Mouse (Mus musculus): ENCODE measurements at regions not wholly inside any gene's neighbourhood (a gene's known extent, or its start where the extent isn't known, plus 50 kb on each side); places are given as distances from the start of the nearest gene placed in this dataset.
"Not testable (repeated sequence)": the region's sequence is repeated elsewhere in the genome, so short reads cannot be mapped to it uniquely, and the experiment has no call there.

DNA sequence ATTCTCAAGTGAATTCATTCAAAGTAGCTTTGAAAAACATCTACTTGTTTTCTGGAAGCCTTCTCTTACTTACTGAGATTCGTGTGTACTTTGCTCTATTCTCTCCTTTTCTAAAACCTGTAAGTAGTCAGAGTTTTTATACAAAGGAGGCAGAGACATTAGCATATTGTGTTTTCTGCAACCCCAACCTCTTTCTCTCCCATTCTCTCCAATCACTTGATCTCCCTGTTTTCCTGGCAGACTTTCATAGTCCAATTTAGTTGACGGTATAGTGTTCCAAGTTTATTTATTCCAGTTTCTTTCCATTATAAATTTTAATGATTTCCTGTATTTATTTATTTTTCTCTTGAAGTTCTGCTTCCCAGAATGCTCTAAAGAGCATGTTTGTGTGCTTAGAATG lies 393.7 kb upstream of the Impg1 start:
- no peak overlapping the region for H3K9ac ChIP-seq (ENCODE audit: low read length)
- no peak for DNase-seq (ENCODE audit: low spot score)
- no peaks in the 10 kb centered on the region for H3K9me3 ChIP-seq (ENCODE audit: control insufficient read depth, low read length)
- 55% methylated on average over 2 of the region's 2 CpGs for WGBS
- no peak overlapping the region for H3K27ac ChIP-seq (ENCODE audit: low read depth, low read length)
- H3K4me3 ChIP-seq (ENCODE audit: low read depth, low read length) = no peak overlapping the region
- no peaks in the 10 kb centered on the region for H3K36me3 ChIP-seq (ENCODE audit: control insufficient read depth, insufficient read depth, low read length)
- no peaks in the 10 kb centered on the region for H3K4me1 ChIP-seq (replicated peaks; ENCODE audit: control insufficient read depth, insufficient read depth, low read length)
- H3K4me2 ChIP-seq (ENCODE audit: low read depth, low read length, severe bottlenecking) = no peak overlapping the region
- no peaks in the 10 kb centered on the region for H3K27me3 ChIP-seq (ENCODE audit: control insufficient read depth, insufficient read depth, low read length)
- ATAC-seq (replicated peaks; ENCODE audit: low FRiP score) = no peak

DNA sequence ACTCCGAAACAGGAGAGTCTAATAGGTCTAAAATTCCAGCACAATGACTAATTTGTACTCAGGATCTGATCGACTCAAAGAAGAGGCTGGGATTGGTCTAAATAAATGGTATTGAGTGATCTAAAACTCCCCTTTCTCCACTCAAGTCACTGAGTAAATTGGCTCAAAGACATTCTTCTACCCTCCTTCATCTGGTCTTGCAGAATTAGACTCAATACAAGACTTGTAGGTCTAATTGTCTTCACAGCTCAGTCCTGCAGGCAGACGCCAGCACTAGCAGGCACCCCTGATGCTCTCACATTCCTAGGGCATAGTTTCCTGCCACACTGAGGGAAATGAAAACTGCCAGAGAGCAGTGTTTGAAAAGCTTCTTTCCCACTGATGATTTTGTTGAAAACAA lies 382.9 kb upstream of the Impg1 start:
- Histone ChIP-seq H3K9me3 (ENCODE audit: control insufficient read depth, low read length) (no peaks in the 10 kb centered on the region), H3K4me2 (ENCODE audit: low read depth, low read length, severe bottlenecking) (no peak overlapping the region), H3K27ac (ENCODE audit: low read depth, low read length) (no peak overlapping the region), H3K27me3 (ENCODE audit: control insufficient read depth, insufficient read depth, low read length) (no peaks in the 10 kb centered on the region), H3K4me1 (replicated peaks; ENCODE audit: control insufficient read depth, insufficient read depth, low read length) (no peaks in the 10 kb centered on the region), H3K36me3 (ENCODE audit: control insufficient read depth, insufficient read depth, low read length) (no peaks in the 10 kb centered on the region), H3K9ac (ENCODE audit: low read length) (no peak overlapping the region), H3K4me3 (ENCODE audit: low read depth, low read length) (no peak overlapping the region)
- ATAC-seq (replicated peaks; ENCODE audit: low FRiP score) = peak; percentile 52; the same call in 1 of the 2 replicates
- DNase-seq (ENCODE audit: low spot score) = no peak
- WGBS = 20% methylated on average over 3 of the region's 3 CpGs

DNA sequence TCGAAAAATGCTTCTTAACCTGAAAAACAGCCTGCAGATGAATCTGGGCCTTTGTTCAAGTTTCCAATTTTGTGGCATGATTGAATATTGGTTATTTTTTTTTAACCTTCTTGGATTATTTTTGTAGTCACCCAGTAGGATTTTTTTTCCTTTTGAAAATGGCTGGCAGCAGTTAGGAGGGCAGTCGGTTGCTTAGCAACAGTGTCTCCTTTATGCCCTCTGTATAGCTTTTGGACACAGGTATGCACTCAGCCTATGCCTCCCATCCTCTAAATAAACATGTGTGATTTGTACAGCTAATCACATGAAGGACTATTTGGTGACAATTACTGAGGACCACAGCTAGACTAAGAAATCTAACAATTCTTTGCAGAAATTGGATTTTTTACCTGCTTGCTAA lies 367.5 kb upstream of the Impg1 start:
- Histone ChIP-seq H3K4me2 (ENCODE audit: low read depth, low read length, severe bottlenecking) (no peak overlapping the region), H3K4me3 (ENCODE audit: low read depth, low read length) (no peak overlapping the region), H3K27me3 (ENCODE audit: control insufficient read depth, insufficient read depth, low read length) (no peaks in the 10 kb centered on the region), H3K4me1 (replicated peaks; ENCODE audit: control insufficient read depth, insufficient read depth, low read length) (no peaks in the 10 kb centered on the region), H3K27ac (ENCODE audit: low read depth, low read length) (no peak overlapping the region), H3K9me3 (ENCODE audit: control insufficient read depth, low read length) (no peaks in the 10 kb centered on the region), H3K9ac (ENCODE audit: low read length) (no peak overlapping the region), H3K36me3 (ENCODE audit: control insufficient read depth, insufficient read depth, low read length) (no peaks in the 10 kb centered on the region)
- ATAC-seq (replicated peaks; ENCODE audit: low FRiP score) (no peak), DNase-seq (ENCODE audit: low spot score) (no peak)
- 78% methylated on average over 2 of the region's 2 CpGs for WGBS

DNA sequence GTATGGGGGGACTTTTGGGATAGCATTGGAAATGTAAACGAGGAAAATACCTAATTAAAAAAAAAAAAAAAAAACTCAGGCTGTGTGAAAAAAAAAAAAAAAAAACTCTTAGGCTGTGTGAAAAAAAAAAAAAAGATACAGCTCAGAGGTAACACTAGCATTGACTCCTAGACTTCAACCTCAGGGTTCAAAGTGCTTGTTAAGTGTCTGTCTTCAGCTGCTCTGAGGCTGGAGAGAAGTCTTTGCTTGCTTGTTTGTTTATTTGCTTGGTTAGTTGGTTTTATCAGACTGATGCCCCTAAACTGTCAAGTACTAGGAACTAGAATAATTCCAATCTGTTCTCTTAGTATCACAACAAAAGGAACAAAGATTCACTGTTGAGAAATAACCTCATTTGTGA lies 360.1 kb upstream of the Impg1 start:
- H3K4me3 ChIP-seq (ENCODE audit: low read depth, low read length) = no peak overlapping the region

DNA sequence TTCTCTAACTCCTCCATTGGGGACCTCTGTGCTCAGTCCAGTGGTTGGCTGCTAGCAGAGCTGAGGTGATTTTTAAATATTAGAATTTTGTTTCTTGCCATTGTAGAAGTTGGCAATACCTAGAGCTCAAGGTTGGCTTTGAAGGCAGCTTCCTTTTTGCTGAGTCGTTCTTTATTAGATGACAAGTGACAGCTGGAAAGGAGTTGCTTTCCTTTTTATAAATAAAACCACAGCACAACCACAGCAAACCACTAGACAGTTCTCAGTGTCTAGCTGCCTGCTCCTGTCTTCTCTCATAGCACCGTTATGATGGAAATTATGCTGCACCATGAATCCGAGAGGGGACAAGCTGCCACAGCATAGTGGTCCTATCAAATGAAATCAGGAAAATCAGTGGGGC lies 354.8 kb upstream of the Impg1 start:
- H3K36me3 ChIP-seq (ENCODE audit: control insufficient read depth, insufficient read depth, low read length) = no peaks in the 10 kb centered on the region
- no peak overlapping the region for H3K27ac ChIP-seq (ENCODE audit: low read depth, low read length)
- no peak overlapping the region for H3K9ac ChIP-seq (ENCODE audit: low read length)
- 93% methylated on average over 3 of the region's 3 CpGs for WGBS
- no peaks in the 10 kb centered on the region for H3K9me3 ChIP-seq (ENCODE audit: control insufficient read depth, low read length)
- H3K4me3 ChIP-seq (ENCODE audit: low read depth, low read length) = no peak overlapping the region
- no peak overlapping the region for H3K4me2 ChIP-seq (ENCODE audit: low read depth, low read length, severe bottlenecking)
- no peaks in the 10 kb centered on the region for H3K27me3 ChIP-seq (ENCODE audit: control insufficient read depth, insufficient read depth, low read length)
- ATAC-seq (replicated peaks; ENCODE audit: low FRiP score) (no peak), DNase-seq (ENCODE audit: low spot score) (no peak)
- no peaks in the 10 kb centered on the region for H3K4me1 ChIP-seq (replicated peaks; ENCODE audit: control insufficient read depth, insufficient read depth, low read length)

More for the DNA sequence above, 360.1 kb upstream of the Impg1 start:
- ATAC-seq (replicated peaks; ENCODE audit: low FRiP score) (no peak), DNase-seq (ENCODE audit: low spot score) (no peak)
- H3K4me1 ChIP-seq (replicated peaks; ENCODE audit: control insufficient read depth, insufficient read depth, low read length) = no peaks in the 10 kb centered on the region
- 47% methylated on average over 1 of the region's 1 CpGs for WGBS
- H3K27me3 ChIP-seq (ENCODE audit: control insufficient read depth, insufficient read depth, low read length) = no peaks in the 10 kb centered on the region
- no peaks in the 10 kb centered on the region for H3K9me3 ChIP-seq (ENCODE audit: control insufficient read depth, low read length)
- no peak overlapping the region for H3K9ac ChIP-seq (ENCODE audit: low read length)
- H3K27ac ChIP-seq (ENCODE audit: low read depth, low read length) = no peak overlapping the region
- no peak overlapping the region for H3K4me2 ChIP-seq (ENCODE audit: low read depth, low read length, severe bottlenecking)
- no peaks in the 10 kb centered on the region for H3K36me3 ChIP-seq (ENCODE audit: control insufficient read depth, insufficient read depth, low read length)

DNA sequence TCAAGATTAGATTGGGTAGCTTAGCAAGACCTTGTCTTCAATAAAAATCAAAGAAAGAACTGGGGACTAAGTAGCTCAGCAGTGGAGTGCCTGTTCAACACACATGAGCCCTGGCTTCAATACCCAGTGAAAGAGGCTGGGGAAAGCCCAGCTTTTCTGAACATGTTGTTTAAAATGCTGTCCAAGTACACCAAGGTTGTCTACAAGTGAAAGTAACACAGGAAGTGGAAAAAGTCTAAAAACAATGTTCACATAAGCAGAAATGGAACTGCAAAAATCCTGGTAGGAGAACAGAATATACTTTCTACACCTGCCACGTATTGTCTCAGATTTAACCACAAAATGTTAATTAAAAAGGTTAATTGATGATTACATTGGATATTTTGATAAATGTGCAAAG lies 353.8 kb upstream of the Impg1 start:
- no peak overlapping the region for H3K9ac ChIP-seq (ENCODE audit: low read length)
- no peak for DNase-seq (ENCODE audit: low spot score)
- no peak overlapping the region for H3K4me2 ChIP-seq (ENCODE audit: low read depth, low read length, severe bottlenecking)
- ATAC-seq (replicated peaks; ENCODE audit: low FRiP score) = no peak
- no peaks in the 10 kb centered on the region for H3K4me1 ChIP-seq (replicated peaks; ENCODE audit: control insufficient read depth, insufficient read depth, low read length)
- WGBS = 85% methylated on average over 1 of the region's 1 CpGs
- no peaks in the 10 kb centered on the region for H3K9me3 ChIP-seq (ENCODE audit: control insufficient read depth, low read length)
- no peak overlapping the region for H3K27ac ChIP-seq (ENCODE audit: low read depth, low read length)
- no peak overlapping the region for H3K4me3 ChIP-seq (ENCODE audit: low read depth, low read length)
- no peaks in the 10 kb centered on the region for H3K36me3 ChIP-seq (ENCODE audit: control insufficient read depth, insufficient read depth, low read length)
- H3K27me3 ChIP-seq (ENCODE audit: control insufficient read depth, insufficient read depth, low read length) = no peaks in the 10 kb centered on the region

DNA sequence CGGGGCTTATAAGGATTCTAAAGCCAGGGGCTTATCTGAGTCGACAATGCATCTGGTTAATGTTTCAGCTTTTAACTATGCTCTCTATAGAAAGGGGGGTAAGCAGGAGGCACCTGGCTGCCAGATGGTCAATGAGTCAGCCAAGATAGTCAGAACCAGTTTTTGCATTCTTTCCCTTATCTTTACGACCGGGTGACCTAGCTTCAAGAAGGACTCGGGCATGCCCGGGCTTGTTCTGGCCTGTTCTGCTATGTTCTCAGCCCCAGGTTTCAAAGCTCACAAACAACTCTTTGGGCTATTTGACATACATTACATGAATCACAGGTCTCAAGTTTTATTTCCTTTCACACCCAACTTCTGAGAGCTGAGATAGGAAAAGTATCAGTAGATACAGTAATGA lies 348.6 kb upstream of the Impg1 start:
- H3K36me3 ChIP-seq (ENCODE audit: control insufficient read depth, insufficient read depth, low read length); H3K27me3 ChIP-seq (ENCODE audit: control insufficient read depth, insufficient read depth, low read length); H3K9ac ChIP-seq (ENCODE audit: low read length); H3K9me3 ChIP-seq (ENCODE audit: control insufficient read depth, low read length); DNase-seq (ENCODE audit: low spot score); H3K4me1 ChIP-seq (replicated peaks; ENCODE audit: control insufficient read depth, insufficient read depth, low read length); H3K4me2 ChIP-seq (ENCODE audit: low read depth, low read length, severe bottlenecking); H3K27ac ChIP-seq (ENCODE audit: low read depth, low read length); H3K4me3 ChIP-seq (ENCODE audit: low read depth, low read length); ATAC-seq (replicated peaks; ENCODE audit: low FRiP score): not testable (repeated sequence)
- 90% methylated on average over 6 of the region's 6 CpGs for WGBS

DNA sequence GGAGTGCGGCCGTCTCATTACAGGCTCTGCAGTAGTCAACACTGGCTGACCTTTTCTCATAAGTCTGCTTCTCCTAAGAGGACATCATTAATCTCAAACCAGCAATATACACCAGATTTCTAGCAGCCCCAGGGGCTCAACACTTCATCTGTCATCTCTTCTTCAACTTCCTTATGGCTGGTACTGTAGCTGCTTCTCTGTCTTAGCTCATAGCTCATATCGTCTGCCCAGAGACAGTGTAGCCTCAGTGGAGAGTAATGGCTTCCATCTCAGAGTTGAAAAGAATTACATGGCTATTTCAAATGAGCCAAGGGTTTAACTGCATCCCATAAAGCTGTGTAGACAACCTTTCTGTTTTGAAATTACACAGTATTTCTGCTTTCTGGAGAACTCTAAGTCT lies 326.2 kb upstream of the Impg1 start:
- H3K9ac ChIP-seq (ENCODE audit: low read length) = no peak overlapping the region
- no peak overlapping the region for H3K27ac ChIP-seq (ENCODE audit: low read depth, low read length)
- no peak overlapping the region for H3K4me3 ChIP-seq (ENCODE audit: low read depth, low read length)
- DNase-seq (ENCODE audit: low spot score) = no peak
- no peaks in the 10 kb centered on the region for H3K4me1 ChIP-seq (replicated peaks; ENCODE audit: control insufficient read depth, insufficient read depth, low read length)
- H3K27me3 ChIP-seq (ENCODE audit: control insufficient read depth, insufficient read depth, low read length) = no peaks in the 10 kb centered on the region
- no peak overlapping the region for H3K4me2 ChIP-seq (ENCODE audit: low read depth, low read length, severe bottlenecking)
- no peak for ATAC-seq (replicated peaks; ENCODE audit: low FRiP score)
- WGBS = 95% methylated on average over 3 of the region's 3 CpGs
- H3K36me3 ChIP-seq (ENCODE audit: control insufficient read depth, insufficient read depth, low read length) = no peaks in the 10 kb centered on the region
- H3K9me3 ChIP-seq (ENCODE audit: control insufficient read depth, low read length) = no peaks in the 10 kb centered on the region

DNA sequence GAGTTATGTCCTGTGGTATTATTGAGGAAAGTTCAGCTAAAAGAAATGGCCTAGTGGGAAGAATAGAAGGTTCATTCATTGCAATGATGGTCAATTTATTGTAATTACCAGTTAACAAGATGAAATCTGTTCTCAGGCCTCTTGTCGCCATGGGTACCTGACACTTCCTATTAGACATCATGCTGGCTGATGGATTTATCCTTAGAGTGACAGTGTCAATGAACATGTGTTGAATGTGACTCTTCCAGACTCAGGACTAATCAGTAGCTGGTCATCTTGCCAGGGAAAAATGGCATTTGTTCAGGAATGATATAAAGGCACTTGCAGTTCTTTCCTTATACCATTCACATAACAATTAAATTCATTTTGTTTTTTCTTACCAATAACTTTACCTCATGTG lies 309.3 kb upstream of the Impg1 start:
- Histone ChIP-seq H3K4me2 (ENCODE audit: low read depth, low read length, severe bottlenecking) (no peak overlapping the region), H3K4me1 (replicated peaks; ENCODE audit: control insufficient read depth, insufficient read depth, low read length) (no peaks in the 10 kb centered on the region; the same call in 1 of the 2 replicates), H3K9me3 (ENCODE audit: control insufficient read depth, low read length) (no peaks in the 10 kb centered on the region), H3K27ac (ENCODE audit: low read depth, low read length) (no peak overlapping the region), H3K27me3 (ENCODE audit: control insufficient read depth, insufficient read depth, low read length) (no peaks in the 10 kb centered on the region), H3K36me3 (ENCODE audit: control insufficient read depth, insufficient read depth, low read length) (no peaks in the 10 kb centered on the region), H3K4me3 (ENCODE audit: low read depth, low read length) (no peak overlapping the region), H3K9ac (ENCODE audit: low read length) (no peak overlapping the region)
- ATAC-seq (replicated peaks; ENCODE audit: low FRiP score) (0 out of 2 replicates have a peak, but pooled peaks have one; percentile 10), DNase-seq (ENCODE audit: low spot score) (no peak)
- WGBS = 48% methylated on average over 1 of the region's 1 CpGs
